Mouse (Mus musculus): Measurements from ENCODE around the gene Trim24. TPM values are rescaled to one million over a fixed set of nuclear protein-coding genes. Genes with fewer than 3 reads are reported as not detected.
"Not testable (repeated sequence)": the region's sequence is repeated elsewhere in the genome, so short reads cannot be mapped to it uniquely, and the experiment has no call there.

The Trim24 gene
- total and polyA plus RNA-seq, 2 experiments from 2014 or later = 14.7 to 58.0 TPM

GRCm38 (mm10) chr6:37828955-37829354 is 41.7 kb upstream of the Trim24 start:
- Histone ChIP-seq H3K4me2 (ENCODE audit: low read depth, low read length, poor library complexity, severe bottlenecking) (no peak overlapping the region), H3K27me3 (ENCODE audit: insufficient read depth, low read length) (no peaks in the 10 kb centered on the region), H3K4me1 (ENCODE audit: insufficient read depth, low read length) (no peaks in the 10 kb centered on the region), H3K9me3 (ENCODE audit: low read length) (0 out of 2 replicates have a peak, but pooled peaks cover 5% of the 10 kb centered on the region), H3K9ac (replicated peaks; ENCODE audit: low read length, poor library complexity, severe bottlenecking) (no peak overlapping the region), H3K36me3 (ENCODE audit: insufficient read depth, low read length) (no peaks in the 10 kb centered on the region), H3K4me3 (ENCODE audit: low read depth, low read length) (no peak overlapping the region), H3K27ac (ENCODE audit: low read depth, low read length) (no peak overlapping the region)
- TF ChIP-seq CTCF (IDR thresholded peaks at IDR 0.05) = no peak
- WGBS = 85% methylated on average over 3 of the region's 3 CpGs
- ATAC-seq (ENCODE audit: low FRiP score) (no peak), DNase-seq (ENCODE audit: low spot score) (no peak)

DNA sequence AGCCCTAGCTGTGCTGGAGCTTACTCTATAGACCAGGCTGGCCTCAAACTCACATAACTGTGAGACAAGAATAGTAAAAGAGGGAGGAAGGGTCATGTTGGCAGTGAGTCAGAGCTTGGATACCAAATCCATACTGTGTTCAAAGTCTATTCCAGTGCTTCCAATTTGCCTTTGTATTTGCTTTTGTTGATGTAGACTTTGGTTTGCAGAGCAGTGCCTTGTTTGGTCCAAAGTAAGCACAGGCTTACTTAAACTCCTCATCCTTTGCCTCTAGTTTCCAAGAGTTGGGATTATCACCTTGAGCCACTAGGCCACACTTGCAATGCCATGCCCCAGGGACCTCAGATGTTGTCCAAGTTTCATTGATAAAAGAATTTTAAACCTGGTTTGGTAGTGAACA is 41.0 kb upstream of the Trim24 start:
- H3K27ac ChIP-seq (ENCODE audit: low read depth, low read length) = no peak overlapping the region

GRCm38 (mm10) chr6:37833691-37834090 is 36.9 kb upstream of the Trim24 start:
- WGBS = 96% methylated on average over 1 of the region's 1 CpGs
- no peak for TF ChIP-seq CTCF (IDR thresholded peaks at IDR 0.05)
- no peak for ATAC-seq (ENCODE audit: low FRiP score)

More for the DNA sequence above, 41.0 kb upstream of the Trim24 start:
- Histone ChIP-seq H3K27me3 (ENCODE audit: insufficient read depth, low read length) (no peaks in the 10 kb centered on the region), H3K9ac (replicated peaks; ENCODE audit: low read length, poor library complexity, severe bottlenecking) (no peak overlapping the region), H3K36me3 (ENCODE audit: insufficient read depth, low read length) (no peaks in the 10 kb centered on the region), H3K4me2 (ENCODE audit: low read depth, low read length, poor library complexity, severe bottlenecking) (no peak overlapping the region), H3K9me3 (ENCODE audit: low read length) (0 out of 2 replicates have a peak, but pooled peaks cover 5% of the 10 kb centered on the region), H3K4me1 (ENCODE audit: insufficient read depth, low read length) (no peaks in the 10 kb centered on the region), H3K4me3 (ENCODE audit: low read depth, low read length) (no peak overlapping the region)
- no peak for TF ChIP-seq CTCF (IDR thresholded peaks at IDR 0.05)
- ATAC-seq (ENCODE audit: low FRiP score) (no peak), DNase-seq (ENCODE audit: low spot score) (no peak)

DNA sequence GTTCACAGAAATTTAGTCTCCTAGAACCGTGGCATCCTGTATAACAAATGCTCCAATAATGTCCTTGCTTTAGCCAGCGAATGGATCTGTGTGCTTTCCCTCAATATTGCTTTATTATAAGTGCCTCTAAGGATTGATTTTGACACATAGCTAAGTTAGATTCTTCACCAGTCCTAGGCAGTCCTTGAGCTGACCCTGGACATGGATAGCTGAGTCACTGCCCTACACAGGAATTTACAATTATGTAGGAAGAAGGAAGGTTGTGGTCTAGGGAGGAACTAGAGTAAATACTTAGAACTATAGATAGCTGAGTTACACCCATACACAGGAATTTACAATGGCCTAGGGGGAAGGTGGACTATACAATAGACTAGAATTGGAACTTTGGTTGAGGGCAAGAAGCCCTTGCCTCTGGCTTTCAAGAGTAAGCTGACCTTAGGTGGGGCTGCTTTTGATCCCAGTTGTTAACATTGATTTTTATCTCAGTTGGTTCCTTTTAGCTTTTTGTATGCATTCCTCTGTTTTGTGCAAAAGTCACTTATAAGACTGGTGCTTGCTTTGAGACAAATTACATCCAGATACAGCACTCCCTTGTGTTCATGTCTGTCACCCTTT is 33.6 kb upstream of the Trim24 start:
- not testable (repeated sequence) for H3K36me3 ChIP-seq (ENCODE audit: insufficient read depth, low read length); H3K4me1 ChIP-seq (ENCODE audit: insufficient read depth, low read length); H3K4me3 ChIP-seq (ENCODE audit: low read depth, low read length); H3K9ac ChIP-seq (replicated peaks; ENCODE audit: low read length, poor library complexity, severe bottlenecking); H3K27ac ChIP-seq (ENCODE audit: low read depth, low read length); H3K4me2 ChIP-seq (ENCODE audit: low read depth, low read length, poor library complexity, severe bottlenecking); ATAC-seq (ENCODE audit: low FRiP score); H3K9me3 ChIP-seq (ENCODE audit: low read length); DNase-seq (ENCODE audit: low spot score); H3K27me3 ChIP-seq (ENCODE audit: insufficient read depth, low read length)
- WGBS = 92% methylated on average over 2 of the region's 2 CpGs

More at GRCm38 (mm10) chr6:37833691-37834090, 36.9 kb upstream of the Trim24 start:
- Histone ChIP-seq H3K4me1 (ENCODE audit: insufficient read depth, low read length) (no peaks in the 10 kb centered on the region), H3K27me3 (ENCODE audit: insufficient read depth, low read length) (no peaks in the 10 kb centered on the region), H3K4me2 (ENCODE audit: low read depth, low read length, poor library complexity, severe bottlenecking) (no peak overlapping the region), H3K27ac (ENCODE audit: low read depth, low read length) (no peak overlapping the region), H3K36me3 (ENCODE audit: insufficient read depth, low read length) (no peaks in the 10 kb centered on the region), H3K4me3 (ENCODE audit: low read depth, low read length) (no peak overlapping the region), H3K9me3 (ENCODE audit: low read length) (0 out of 2 replicates have a peak, but pooled peaks cover 5% of the 10 kb centered on the region), H3K9ac (replicated peaks; ENCODE audit: low read length, poor library complexity, severe bottlenecking) (no peak overlapping the region)
- DNase-seq (ENCODE audit: low spot score) = no peak

- Histone ChIP-seq H3K9ac (replicated peaks; ENCODE audit: low read length, poor library complexity, severe bottlenecking) (no peak overlapping the region), H3K9me3 (ENCODE audit: low read length) (no peaks in the 10 kb centered on the region), H3K27ac (ENCODE audit: low read depth, low read length) (no peak overlapping the region), H3K27me3 (ENCODE audit: insufficient read depth, low read length) (no peaks in the 10 kb centered on the region), H3K4me2 (ENCODE audit: low read depth, low read length, poor library complexity, severe bottlenecking) (no peak overlapping the region), H3K4me1 (ENCODE audit: insufficient read depth, low read length) (no peaks in the 10 kb centered on the region), H3K4me3 (ENCODE audit: low read depth, low read length) (no peak overlapping the region), H3K36me3 (ENCODE audit: insufficient read depth, low read length) (no peaks in the 10 kb centered on the region)
- DNase-seq (ENCODE audit: low spot score) (no peak), ATAC-seq (ENCODE audit: low FRiP score) (no peak)
- no peak for TF ChIP-seq CTCF (IDR thresholded peaks at IDR 0.05)
- WGBS = 85% methylated on average over 5 of the region's 5 CpGs
Observed at GRCm38 (mm10) chr6:37842779-37843605, 27.6 kb upstream of the Trim24 start.

- no peak for DNase-seq (ENCODE audit: low spot score)
- Histone ChIP-seq H3K9me3 (ENCODE audit: low read length) (peaks cover 2% of the 10 kb centered on the region; the same call in 1 of the 2 replicates), H3K4me2 (ENCODE audit: low read depth, low read length, poor library complexity, severe bottlenecking) (no peak overlapping the region), H3K27me3 (ENCODE audit: insufficient read depth, low read length) (no peaks in the 10 kb centered on the region), H3K4me3 (ENCODE audit: low read depth, low read length) (no peak overlapping the region), H3K4me1 (ENCODE audit: insufficient read depth, low read length) (no peaks in the 10 kb centered on the region), H3K27ac (ENCODE audit: low read depth, low read length) (no peak overlapping the region), H3K36me3 (ENCODE audit: insufficient read depth, low read length) (no peaks in the 10 kb centered on the region), H3K9ac (replicated peaks; ENCODE audit: low read length, poor library complexity, severe bottlenecking) (no peak overlapping the region)
- no peak for TF ChIP-seq CTCF (IDR thresholded peaks at IDR 0.05)
- WGBS = 90% methylated on average over 8 of the region's 8 CpGs
- no peak for ATAC-seq (ENCODE audit: low FRiP score)
Observed at GRCm38 (mm10) chr6:37843647-37844273, 26.9 kb upstream of the Trim24 start.

- not testable (repeated sequence) for H3K9me3 ChIP-seq (ENCODE audit: low read length); ATAC-seq (ENCODE audit: low FRiP score)
Observed at GRCm38 (mm10) chr6:37844947-37845346, 25.7 kb upstream of the Trim24 start.

DNA sequence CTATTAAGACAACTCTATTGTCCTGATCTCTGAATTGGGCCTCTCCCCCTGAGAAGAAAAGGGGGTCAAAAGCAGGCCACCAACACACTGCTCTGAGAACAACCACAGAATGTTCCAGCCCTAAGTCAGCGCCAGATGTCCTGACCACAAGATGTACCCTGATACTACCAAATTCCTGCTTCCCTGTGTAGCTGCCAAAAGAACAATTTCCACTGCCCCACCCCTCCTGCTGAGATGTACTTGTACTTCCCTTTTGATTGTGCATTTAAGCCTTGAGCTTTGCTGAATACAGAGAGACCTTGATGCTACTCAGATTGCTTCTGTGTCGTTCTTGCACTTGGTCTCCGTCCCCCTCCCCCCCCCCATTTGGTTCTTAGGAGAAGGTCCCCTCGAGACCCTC is 23.1 kb upstream of the Trim24 start:
- H3K36me3 ChIP-seq (ENCODE audit: insufficient read depth, low read length); H3K4me1 ChIP-seq (ENCODE audit: insufficient read depth, low read length); DNase-seq (ENCODE audit: low spot score); H3K9ac ChIP-seq (replicated peaks; ENCODE audit: low read length, poor library complexity, severe bottlenecking); ATAC-seq (ENCODE audit: low FRiP score); H3K27ac ChIP-seq (ENCODE audit: low read depth, low read length); H3K4me3 ChIP-seq (ENCODE audit: low read depth, low read length); H3K27me3 ChIP-seq (ENCODE audit: insufficient read depth, low read length); H3K9me3 ChIP-seq (ENCODE audit: low read length); H3K4me2 ChIP-seq (ENCODE audit: low read depth, low read length, poor library complexity, severe bottlenecking): not testable (repeated sequence)
- WGBS = 75% methylated on average over 4 of the region's 4 CpGs

More at GRCm38 (mm10) chr6:37844947-37845346, 25.7 kb upstream of the Trim24 start:
- H3K4me1 ChIP-seq (ENCODE audit: insufficient read depth, low read length); H3K4me3 ChIP-seq (ENCODE audit: low read depth, low read length); H3K27ac ChIP-seq (ENCODE audit: low read depth, low read length); H3K36me3 ChIP-seq (ENCODE audit: insufficient read depth, low read length); H3K27me3 ChIP-seq (ENCODE audit: insufficient read depth, low read length); H3K9ac ChIP-seq (replicated peaks; ENCODE audit: low read length, poor library complexity, severe bottlenecking); DNase-seq (ENCODE audit: low spot score); H3K4me2 ChIP-seq (ENCODE audit: low read depth, low read length, poor library complexity, severe bottlenecking): not testable (repeated sequence)
- WGBS = 87% methylated on average over 6 of the region's 6 CpGs
